Mouse (Mus musculus) small intestine, adult 2 months (tissue): ENCODE data around the gene Lyz2. TPM values are rescaled to one million over a fixed set of nuclear protein-coding genes. Genes with fewer than 3 reads are reported as not detected.

Experiments
- H3K27ac ChIP-seq: fragments of 200-500 bp; 2 replicates; pipeline ENCODE4 v1.5.1; 2012; ENCODE audit warnings: low read depth, low read length, control low read depth, inconsistent platforms; ENCODE audit not compliant: insufficient read depth
- H3K27me3 ChIP-seq: fragments of 200-500 bp; 2 replicates; pipeline ENCODE4 v1.6.1; 2012; ENCODE audit warnings: mild to moderate bottlenecking, moderate library complexity, low read length, inconsistent platforms; ENCODE audit not compliant: control insufficient read depth, insufficient read depth
- H3K36me3 ChIP-seq: fragments of 200-500 bp; 2 replicates; pipeline ENCODE4 v1.6.1; 2012; ENCODE audit warnings: mild to moderate bottlenecking, low read length, control low read depth, inconsistent platforms; ENCODE audit not compliant: control insufficient read depth, insufficient read depth
- H3K4me1 ChIP-seq: fragments of 200-500 bp; 2 replicates; pipeline ENCODE4 v1.6.1; 2012; ENCODE audit warnings: low read length, inconsistent platforms, mixed read lengths; ENCODE audit not compliant: control insufficient read depth, insufficient read depth, insufficient read length
- H3K4me3 ChIP-seq: fragments of 200-500 bp; 2 replicates; pipeline ENCODE4 v1.5.1; 2012; ENCODE audit warnings: low read depth, mild to moderate bottlenecking, control low read depth, inconsistent platforms, low read length, moderate library complexity
- CTCF ChIP-seq: fragments of 200-500 bp; IDR thresholded peaks from 2 replicates; pipeline ENCODE4 v1.5.1; 2012; ENCODE audit warnings: low read depth, mild to moderate bottlenecking, control low read depth, inconsistent platforms, low read length, moderate library complexity, mixed read lengths; ENCODE audit not compliant: insufficient replicate concordance, insufficient read length; ENCODE audit errors: extremely low read depth
- POLR2A ChIP-seq: fragments of 200-500 bp; IDR thresholded peaks from 2 replicates; pipeline ENCODE4 v1.6.1; 2012; ENCODE audit warnings: low read depth, mild to moderate bottlenecking, control low read depth, inconsistent platforms, low read length, moderate library complexity
- WGBS: fragments of 180-500 bp; shearing (Covaris S2); methylation state at CpG from one replicate; pipeline ENCODE4 v1.1.7; 2018; 5-methylcytosine and 5-hydroxymethylcytosine counted together
- polyA plus RNA-seq: library from polyadenylated mRNA; depleted of rRNA; stranded (reverse); fragments of >200 nt; gene quantifications from 2 replicates; pipeline ENCODE4 v1.2.3, GENCODE M21; 2012; rRNA removed

Lyz2 gene
- polyA plus RNA-seq, 1 experiment: 70.0 TPM

GRCm38 (mm10) chr10:117229826-117230225 lies 52.3 kb downstream of the Lyz2 start:
- Histone ChIP-seq H3K27me3 (no peaks in the 10 kb centered on the region; the same call in 1 of the 2 replicates), H3K4me3 (peak overlapping the region; percentile 10), H3K4me1 (no peaks in the 10 kb centered on the region), H3K27ac (no peak overlapping the region), H3K36me3 (no peaks in the 10 kb centered on the region)
- 68% methylated on average over 16 of the region's 16 CpGs for WGBS
- TF ChIP-seq CTCF (no peak), POLR2A (no peak)

Other genes with a start within 250 kb of the Lyz2 start
- gene Lrrc10, start 237.0 kb downstream of the Lyz2 start, polyA plus RNA-seq: not detected in 2 replicates
- gene Cct2, start 218.5 kb downstream of the Lyz2 start, polyA plus RNA-seq: 20.6 and 37.3 TPM in 2 replicates
- 2.4 and 4.4 TPM in 2 replicates for gene Frs2, start 133.8 kb downstream of the Lyz2 start, polyA plus RNA-seq
- 9.5 and 22.5 TPM in 2 replicates for gene Yeats4, start 57.8 kb downstream of the Lyz2 start, polyA plus RNA-seq
- gene 9530003J23Rik, start 43.6 kb downstream of the Lyz2 start, polyA plus RNA-seq: not detected in 2 replicates
- gene Lyz1, start 10.5 kb upstream of the Lyz2 start, polyA plus RNA-seq: 812 and 3,211 TPM in 2 replicates
- gene Cpsf6, start 97.7 kb upstream of the Lyz2 start, polyA plus RNA-seq: 22.6 and 36.6 TPM in 2 replicates